Mouse (Mus musculus): ENCODE data around the gene Nhej1. TPM values are rescaled to one million over a fixed set of nuclear protein-coding genes. Genes with fewer than 3 reads are reported as not detected.

The Nhej1 gene
- 4.8 and 5.6 TPM in 2 replicates for polyA plus RNA-seq (2012; rRNA removed)

DNA sequence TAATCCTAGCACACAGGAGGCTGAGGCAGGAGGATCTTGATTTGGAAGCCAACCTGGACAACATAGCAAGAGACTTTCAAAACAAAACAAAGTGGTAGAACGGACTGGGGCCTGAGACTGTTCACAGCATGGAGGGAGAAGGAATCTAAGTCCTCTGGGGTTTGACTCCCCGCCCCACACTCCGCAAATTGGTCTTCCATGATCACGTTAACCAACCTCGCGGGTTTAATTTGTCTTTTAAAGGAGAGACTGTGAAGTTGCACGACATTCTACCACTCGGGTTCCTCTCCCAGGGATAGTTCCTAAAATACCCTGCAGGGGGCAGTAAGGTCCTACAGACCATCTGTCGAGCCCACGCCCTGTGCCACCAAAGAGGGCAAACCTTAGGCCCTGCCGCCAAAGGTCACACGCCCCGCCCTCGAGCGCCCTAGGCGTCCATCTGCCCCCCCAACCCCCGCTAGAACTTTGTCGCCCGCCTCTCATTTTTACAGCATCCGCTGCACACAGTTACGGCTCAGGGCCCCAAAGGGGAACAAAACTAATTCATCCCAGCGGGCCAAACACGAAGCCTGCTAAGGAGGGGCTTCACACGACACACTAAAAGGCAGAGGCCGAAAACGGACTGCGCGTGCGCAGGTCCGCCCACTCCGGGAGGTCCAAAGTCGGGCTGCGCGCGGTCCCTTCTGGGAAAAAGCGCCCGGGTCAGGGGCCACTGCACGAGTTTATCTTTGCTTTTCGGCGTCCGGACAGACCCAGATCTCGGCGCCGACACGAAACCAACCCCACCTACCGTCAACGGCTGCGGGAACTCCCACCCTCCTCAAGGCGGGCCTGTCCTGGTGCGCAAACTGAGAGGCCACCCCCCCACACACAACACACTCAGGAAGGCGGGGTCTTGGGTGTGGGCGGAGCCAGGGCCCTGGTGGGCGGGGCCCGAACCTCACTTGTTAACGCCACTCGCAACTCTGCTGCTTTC lies at the start of gene Nhej1:
TSS of gene Nhej1 (minus strand) at position 855 of the 976 bp plus-strand sequence.
- under 1% methylated on average over 56 of the region's 56 CpGs for WGBS
- peak; percentile 78 for DNase-seq (ENCODE audit: low read depth, low spot score)

DNA sequence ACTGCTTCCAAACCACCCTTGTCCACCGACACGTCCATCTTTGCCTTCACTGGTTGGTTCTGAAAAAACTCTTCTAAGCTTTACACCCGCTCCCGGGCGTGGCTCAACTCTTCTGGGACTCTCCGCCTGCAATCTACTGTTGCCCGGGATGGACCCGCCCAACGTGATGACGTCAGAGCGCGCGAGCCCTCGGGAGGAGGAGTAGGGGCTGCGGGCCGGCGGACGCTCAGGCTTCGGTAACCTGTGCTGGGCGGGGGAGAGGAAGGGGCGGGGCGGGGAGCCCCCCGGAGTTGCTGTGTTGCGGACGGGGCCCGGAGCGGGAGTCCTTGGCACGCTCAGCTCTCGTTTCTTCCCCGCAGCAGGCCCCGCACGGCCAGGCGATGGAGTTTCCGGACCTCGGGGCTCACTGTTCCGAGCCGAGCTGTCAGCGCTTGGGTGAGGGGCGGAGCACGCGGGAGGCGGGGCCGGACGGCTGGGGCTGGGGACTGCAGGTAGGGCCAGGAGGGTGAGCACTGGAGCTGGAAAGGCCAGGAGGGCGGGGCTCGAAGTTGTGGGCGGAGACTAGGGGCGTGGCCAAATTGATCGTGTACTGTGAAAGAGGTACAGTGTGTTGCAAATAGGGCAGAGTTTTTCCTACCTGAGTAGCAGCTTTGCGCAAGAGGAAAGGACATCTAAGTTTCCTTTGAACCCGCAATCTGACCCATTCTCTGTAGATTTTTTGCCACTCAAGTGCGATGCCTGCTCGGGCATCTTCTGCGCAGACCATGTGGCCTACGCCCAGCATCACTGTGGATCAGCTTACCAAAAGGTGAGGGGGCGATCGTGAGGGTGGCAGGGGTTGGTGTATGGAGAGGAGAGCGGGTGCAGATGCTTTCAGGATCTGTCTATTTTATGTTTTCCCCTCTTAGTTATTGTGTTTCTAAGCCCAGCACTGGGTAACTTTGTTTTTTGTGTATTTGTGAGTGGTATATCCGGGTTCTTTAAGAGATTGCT lies 43.8 kb upstream of the Nhej1 start, which contains the start of gene Zfand2b:
TSS of gene Zfand2b (plus strand) at position 175 of the 993 bp plus-strand sequence.
- WGBS = 1% methylated on average over 58 of the region's 59 CpGs
- peak; percentile 95 for DNase-seq (ENCODE audit: low read depth, low spot score)

DNA sequence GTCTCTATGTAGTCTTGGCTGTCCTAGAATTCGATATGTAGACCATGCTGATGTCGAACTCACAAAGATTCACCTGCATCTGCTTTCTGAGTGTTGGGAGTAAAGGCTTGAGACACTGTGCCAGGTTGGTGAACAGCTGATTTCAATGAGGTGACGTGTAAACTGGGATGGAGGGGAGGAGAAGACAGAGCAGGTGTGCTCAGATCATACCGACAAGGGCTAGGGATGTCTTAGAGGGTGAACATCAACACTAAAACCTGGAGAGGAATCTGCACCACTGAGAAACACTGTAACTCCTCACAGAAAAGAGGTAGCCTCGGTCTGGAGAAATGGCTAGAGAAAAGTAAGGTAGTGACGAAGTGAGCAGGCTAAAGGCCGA lies 43.1 kb upstream of the Nhej1 start:
- WGBS = 3% methylated on average over 7 of the region's 7 CpGs
- DNase-seq (ENCODE audit: low read depth, low spot score) = no peak

DNA sequence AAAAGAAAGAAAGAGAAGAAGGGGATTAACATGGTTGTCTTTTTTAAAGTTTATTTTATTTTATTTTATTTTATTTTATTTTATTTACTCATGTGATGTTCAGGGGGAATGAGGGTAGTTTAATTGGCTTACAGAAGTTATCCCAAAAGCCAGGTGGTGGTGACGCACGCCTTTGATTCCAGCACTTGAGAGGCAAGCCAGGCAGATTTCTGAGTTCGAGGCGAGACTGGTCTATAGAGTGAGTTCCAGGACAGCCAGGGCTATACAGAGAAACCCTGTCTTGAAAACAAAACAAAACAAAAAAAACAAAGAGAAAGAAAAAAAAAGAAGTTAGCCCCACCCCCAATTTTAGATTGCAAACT lies 35.2 kb upstream of the Nhej1 start:
- WGBS = 87% methylated on average over 4 of the region's 4 CpGs
- DNase-seq (ENCODE audit: low read depth, low spot score) = no peak

DNA sequence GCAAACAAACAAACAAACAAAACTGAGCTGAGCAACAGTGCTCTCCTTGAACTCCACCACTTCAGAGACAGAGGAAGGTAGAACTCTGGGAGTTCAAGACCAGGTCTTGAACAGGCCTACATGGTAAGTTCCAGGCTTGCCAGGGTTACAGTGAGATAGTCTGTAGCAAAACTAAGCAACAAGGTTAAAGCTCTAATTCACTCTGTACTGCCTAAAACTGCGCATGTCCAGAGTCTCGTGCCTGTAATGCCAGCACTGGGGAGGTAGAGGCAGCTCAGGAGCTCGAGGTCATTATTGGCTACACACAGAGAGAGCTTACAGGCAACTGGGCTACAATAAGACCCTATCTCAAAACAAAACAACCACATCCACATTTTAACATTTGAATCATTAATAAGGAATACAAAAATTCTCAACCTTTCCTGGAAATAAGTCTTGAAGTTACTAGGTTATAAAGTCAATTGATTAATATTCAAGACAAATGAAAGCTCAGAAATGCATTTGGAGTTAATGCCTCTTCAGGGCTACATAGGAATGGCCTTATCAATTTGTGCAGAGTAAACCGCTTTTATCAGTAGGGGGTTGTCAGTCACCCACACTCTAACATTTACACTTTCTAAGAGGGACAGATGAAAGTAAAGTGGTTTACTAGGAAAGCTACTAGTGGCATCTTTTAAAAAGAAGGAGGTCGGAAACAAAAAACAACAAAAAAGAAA lies 34.7 kb upstream of the Nhej1 start:
- WGBS = 74% methylated on average over 5 of the region's 5 CpGs
- no peak for DNase-seq (ENCODE audit: low read depth, low spot score)

DNA sequence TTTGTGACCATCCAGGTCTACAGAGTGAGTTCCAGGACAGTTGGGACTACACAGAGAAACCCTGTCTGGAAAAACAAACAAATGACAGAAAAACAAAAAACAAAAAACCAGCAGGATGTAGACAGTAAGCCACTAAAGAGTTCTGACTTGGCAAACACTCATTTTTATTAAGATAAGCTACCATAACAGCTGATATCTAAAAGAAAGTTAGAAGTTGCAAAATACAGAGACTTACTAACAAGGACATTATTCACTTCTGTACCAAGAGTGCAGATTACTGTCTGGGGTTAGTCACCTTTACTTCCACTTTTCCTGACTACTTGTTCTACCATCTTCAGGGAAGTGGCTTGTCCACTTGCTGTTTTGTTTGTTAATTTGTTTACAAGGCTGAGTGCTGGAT lies 34.0 kb upstream of the Nhej1 start:
- DNase-seq (ENCODE audit: low read depth, low spot score) = no peak

DNA sequence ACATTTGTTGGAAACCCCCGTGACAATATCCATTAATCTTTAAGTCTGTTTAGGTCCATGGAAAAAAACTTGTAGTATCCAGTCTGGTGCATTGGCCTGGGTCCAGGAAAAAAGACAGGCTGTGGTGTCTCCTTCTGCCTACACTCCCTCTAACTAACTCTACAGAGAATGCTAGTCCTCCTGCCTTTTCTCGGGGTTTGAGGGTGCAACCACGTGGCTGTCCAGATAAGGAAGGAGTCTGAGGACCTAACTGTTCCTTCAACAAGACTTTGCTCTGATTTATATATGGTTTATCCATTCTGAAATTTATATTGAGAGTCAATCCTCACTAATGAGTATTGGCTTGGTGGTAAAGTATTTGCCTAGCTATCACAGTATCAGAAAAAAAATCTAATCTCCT lies 30.8 kb upstream of the Nhej1 start:
- 37% methylated on average over 3 of the region's 3 CpGs for WGBS
- DNase-seq (ENCODE audit: low read depth, low spot score) = no peak

DNA sequence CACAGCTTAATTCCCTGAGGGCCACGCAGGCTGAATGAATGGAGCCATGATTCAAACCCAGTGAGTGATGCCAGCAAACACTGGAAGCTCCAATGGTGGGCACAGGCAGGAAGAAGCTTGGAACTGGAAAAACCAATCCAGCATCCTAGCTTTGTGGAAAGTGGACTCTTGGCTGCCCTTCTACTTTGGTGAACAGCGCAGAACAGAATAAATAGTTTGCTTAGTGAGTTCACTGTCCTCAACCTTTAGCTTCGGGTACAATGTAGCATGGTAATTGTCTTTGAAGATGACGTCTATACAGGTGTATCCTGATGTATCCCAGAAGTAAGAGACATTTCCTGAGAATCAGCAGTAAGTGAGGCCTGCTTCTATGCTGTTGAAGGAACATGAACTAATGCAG lies 23.7 kb upstream of the Nhej1 start:
- DNase-seq (ENCODE audit: low read depth, low spot score) = no peak
- 77% methylated on average over 4 of the region's 4 CpGs for WGBS

DNA sequence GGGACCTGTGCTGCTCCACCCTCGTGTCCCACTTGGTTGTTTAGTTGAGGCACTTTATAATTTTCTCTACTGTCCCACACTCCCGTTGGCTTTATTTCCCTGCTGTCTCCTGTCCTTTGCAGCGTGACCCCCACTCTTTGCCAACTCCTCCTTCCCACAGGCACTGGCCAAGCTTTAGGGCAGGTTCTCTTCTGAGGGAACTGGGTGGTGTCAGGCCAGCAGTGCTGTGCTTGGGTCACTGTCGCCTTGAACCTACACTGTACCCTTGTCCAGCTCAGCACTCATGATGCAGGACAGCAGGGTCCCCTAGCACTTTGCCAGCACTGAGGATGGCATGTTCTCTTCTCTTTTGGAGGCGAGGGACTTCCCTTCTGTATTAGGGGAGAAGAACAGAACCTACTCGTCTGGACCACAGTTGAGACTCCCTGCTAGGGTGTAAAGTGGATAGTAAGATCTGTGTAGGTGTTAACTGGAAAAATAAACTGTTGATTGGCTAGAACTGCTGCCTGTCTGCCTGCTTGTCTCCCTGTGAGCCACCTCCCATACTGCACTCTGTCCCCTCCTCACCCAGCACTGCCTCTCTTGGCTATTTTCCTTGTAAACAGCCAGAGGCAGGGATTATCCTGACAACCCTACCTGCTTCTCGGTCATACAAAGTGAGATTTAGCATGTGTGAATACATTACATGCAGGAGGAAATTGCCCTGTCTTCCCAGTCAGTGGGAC lies 22.6 kb upstream of the Nhej1 start:
- 73% methylated on average over 7 of the region's 7 CpGs for WGBS
- DNase-seq (ENCODE audit: low read depth, low spot score) = no peak

DNA sequence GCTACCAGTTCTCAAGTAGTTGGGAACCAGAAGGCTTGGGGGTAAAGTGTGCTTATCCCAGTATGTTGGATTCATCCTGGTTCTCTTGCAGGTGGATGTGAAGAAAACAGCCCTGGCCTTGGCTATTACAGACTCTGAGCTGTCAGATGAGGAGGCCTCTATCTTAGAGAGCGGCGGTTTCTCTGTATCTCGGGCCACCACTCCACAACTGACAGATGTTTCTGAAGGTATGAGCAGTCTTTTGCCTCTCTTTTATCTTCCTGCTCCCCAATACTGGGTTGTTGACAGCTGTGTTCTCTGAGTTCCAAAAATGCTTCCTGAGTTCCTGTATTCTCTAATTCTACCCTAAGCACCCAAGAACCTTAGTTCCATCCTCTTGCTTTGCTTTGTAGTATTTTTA lies 20.6 kb upstream of the Nhej1 start:
- WGBS = 94% methylated on average over 3 of the region's 3 CpGs
- no peak for DNase-seq (ENCODE audit: low read depth, low spot score)

DNA sequence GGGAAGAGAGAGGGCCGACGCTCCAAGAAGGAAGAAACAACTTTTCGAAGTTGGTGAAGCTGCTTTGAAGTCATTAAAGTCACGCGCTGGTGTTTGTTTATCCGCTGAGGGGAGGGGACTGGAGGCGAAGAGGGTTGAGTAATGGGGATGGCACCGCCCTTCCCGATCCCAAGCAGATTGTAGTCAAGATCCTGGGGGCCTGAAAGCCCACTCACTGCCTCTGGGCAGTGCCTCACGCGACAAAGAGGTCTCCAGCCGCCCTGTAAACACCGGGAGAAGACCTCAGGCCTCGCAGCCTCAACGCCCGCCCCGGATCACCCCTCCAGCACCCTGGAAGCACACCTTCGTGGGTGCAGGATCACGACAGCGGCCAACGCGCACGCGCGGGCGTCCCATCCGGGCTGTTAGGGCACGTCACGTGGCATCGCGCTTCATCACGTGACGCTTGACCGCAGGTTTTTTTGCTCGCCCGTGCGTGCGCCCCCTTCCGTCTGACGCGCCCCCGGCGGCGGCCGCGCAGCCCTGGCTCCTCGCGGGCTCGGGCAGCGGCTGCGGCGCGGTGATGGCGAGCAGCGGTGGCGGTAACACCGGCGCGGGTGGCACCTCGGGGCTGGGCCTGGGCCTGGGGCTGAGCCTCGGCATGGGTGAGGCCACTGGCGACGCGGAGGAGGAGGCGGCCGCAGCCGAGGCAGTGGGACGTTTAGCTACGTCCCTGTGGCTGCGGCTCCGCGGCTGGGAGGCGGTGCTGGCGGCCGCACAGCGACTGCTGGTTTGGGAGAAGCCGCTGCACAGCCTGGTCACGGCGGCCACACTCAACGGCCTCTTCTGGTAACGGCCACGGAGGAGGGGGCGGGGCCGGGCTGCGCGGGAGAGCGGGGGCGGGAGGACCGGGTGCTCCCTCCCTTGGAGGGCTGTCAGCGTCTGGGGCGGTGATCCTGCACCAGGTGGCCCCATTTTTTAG lies 17.6 kb upstream of the Nhej1 start, which contains the start of the genes Cnppd1 and Retreg2:
TSS of gene Cnppd1 (minus strand) at position 411 of the 961 bp plus-strand sequence.
TSS of gene Retreg2 (plus strand) at position 478 of the 961 bp plus-strand sequence.
- WGBS = under 1% methylated on average over 91 of the region's 91 CpGs
- DNase-seq (ENCODE audit: low read depth, low spot score) = peak; percentile 82

DNA sequence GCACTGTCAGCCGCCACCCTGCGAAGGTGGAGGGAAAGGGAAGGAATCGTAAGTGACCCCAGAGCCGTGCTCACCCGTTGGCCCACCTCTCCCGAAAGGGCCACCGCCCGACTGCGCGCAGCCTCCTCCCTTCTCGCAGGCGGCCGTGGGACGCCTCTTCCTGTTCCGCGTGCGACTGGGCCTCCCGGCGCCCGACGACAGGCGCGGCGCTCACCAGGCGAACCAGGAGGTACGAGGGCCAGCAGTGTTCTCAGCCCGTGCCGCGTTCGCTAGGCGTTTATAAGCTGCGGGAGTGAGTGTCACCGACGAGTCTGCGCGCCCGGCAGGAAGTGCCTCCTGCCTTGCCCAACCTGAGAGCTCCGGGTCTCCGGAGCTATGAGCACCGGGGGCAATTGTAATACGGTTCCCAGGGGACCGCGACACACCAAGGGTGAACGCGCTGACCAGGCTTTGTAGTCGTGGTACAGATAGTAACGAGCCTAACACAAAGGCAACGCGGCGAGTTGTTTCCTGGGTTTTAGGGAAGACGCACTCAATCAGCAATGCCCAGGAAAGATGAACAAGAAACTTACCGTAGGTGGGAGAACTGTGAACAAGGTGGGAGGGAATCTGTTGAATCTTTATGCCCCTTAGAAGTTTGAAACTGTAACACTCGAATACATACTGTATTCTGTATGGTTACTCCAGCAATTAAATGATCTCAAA lies 16.6 kb upstream of the Nhej1 start:
- under 1% methylated on average over 53 of the region's 53 CpGs for WGBS
- no peak for DNase-seq (ENCODE audit: low read depth, low spot score)

DNA sequence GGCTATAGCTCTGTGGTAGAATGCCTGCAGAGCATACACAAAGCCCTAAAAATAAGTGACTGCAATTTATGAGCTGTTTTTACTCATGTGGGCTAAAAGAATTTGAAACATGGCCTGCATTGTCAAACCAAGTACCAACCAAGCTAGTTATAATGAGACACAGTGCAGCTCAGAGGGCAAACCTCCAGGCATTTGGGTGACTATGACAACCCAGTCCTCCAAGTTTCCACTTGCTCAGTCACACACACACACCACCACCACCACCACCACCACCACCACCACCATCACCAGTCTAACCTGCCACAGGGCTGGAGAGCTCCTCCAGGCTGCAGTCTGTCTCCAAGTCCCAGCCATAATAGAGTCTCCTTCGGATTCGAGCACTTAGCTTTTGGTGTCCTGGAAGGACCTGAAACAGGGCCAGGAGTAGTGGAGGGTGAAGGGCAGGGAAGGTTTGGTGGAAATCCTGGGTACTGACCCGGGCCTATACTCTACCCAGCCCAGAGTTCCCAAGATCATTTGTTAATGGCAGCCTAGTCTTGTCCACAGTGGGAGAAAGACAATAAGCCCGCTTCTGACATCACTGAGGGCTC lies 15.7 kb upstream of the Nhej1 start:
- WGBS = 2% methylated on average over 4 of the region's 4 CpGs
- no peak for DNase-seq (ENCODE audit: low read depth, low spot score)

DNA sequence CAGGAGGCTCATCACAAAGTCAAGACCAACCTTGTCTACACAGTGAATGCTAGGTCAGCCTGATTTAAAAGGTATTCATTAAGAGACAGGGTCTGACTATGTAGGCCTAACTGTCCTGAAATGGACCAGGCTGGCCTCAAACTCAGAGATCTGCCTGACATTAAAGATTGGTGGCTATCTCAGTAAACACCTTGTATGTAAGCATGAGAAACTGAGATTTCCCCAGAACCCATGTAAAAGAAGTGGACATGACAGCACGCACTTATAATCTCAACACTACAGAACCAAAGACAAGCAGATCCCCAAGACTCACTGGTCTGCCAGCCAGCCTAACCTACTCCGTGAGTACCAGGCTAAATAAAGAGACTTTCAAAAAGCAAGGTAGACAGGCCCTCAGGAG lies 13.4 kb upstream of the Nhej1 start:
- no peak for DNase-seq (ENCODE audit: low read depth, low spot score)
- WGBS = 90% methylated on average over 2 of the region's 2 CpGs

DNA sequence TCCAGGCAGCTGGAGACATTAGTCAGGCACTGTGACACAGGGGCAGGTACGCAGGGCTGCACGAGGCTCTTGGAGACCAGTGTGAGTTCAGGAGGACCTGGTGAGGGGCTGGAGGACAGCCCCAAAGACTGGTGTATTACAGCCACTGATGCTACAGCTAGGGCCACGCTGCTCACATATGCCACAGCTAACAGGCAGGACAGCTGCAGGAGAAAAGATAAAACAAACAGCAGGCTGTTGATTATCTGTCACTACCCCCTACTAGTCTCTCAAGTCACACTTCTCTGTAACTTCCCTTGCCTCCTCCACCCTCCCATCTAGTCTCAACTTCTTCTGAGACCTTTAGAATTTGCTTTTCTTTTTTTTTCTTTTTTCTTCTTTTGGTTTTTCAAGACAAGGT lies 11.7 kb upstream of the Nhej1 start:
- WGBS = 68% methylated on average over 3 of the region's 3 CpGs
- no peak for DNase-seq (ENCODE audit: low read depth, low spot score)

DNA sequence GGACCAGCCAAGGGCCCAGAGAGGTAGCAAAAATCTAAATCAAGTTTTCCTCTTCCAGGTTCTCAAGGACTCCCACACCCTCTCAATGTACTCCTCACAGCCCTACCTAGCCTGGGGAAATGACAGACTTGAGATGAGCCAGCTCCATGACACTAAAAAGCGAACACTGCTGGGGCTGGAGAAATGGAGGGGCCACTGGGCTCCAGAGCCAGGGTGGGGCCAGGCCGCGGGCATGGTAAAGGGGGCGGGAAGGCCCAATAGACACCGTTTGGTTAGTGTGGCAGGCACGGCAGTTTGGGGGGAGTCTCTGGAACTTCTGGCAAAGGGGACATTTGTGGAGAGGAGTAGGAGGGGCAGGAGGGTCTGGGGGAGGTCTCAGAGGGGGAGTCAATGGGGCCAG lies 11.3 kb upstream of the Nhej1 start:
- DNase-seq (ENCODE audit: low read depth, low spot score) = no peak
- WGBS = 73% methylated on average over 6 of the region's 6 CpGs

All from large intestine, adult 2 months (tissue).